Mouse (Mus musculus) CD8-positive naive resting alpha-beta T cell, adult 2 months (primary cell): ENCODE measurements around the gene Slc5a10.

Experiments
- DNase-seq, 2 experiments: peaks; one replicate each; pipeline ENCODE4 v3.0.0; 2022; ENCODE audit warnings: low read depth in 2 of 2, low spot score in 2 of 2

The Slc5a10 gene

DNA sequence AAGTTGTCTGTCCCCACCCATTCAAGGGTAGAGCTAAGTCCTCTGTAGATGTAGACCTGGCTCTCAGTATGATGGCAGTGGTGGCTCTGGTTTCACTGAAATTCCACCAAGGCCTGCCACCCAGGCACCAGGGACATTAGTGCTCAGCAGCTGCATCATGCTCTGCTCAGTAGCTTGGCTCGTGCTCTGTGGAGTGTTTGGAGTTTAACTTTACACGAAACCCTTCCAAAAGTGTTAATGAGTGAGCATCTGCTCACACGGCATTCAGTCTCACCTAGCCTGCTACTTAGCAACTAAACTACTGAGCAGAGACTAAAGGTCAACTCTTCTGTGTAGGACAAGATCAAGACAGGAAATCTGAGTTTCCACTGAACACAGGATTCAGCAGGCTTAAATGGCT, at the start of gene Slc5a10:
Slc5a10 (minus strand) TSS at position 191 of the 400 bp plus-strand sequence.
- no peak for DNase-seq

DNA sequence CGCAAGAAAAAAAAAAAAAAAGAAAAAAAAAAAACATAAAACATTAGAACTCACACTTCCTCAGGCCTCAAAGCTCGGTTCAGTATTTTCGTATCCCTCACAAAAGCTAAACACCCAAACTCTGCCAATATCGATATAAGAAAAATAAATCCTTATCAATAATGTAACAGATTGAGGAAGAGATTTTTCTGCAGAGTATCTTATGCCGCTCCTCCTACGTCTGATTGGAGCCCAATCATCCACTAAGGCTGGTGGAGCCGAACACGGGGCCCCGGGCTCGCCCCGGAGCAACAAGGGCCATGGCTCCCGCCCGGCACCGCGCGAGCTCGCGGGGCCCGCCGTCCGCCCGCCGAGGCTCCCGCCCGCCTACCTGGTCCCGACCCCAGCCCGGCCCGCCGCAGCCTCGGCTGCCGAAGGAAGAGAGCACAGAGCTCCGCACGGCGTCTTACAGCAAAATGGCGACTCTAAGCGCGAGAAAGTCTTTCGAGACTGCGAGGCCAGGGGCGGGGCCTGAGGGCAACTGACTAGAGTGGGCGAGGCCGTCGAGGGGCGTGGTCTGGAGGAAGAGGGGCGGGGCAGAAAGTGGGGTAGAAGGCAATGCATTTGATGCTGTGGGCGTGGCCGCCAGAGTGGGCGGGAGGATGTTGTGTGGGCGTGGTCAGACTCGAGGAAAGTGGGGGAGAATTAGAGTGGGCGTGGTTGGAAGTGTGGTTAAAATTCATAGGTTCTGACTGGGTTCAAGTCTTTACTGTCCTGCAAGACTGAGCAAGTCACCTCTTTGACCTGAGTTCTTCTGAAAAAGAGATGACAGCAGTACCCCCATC, 41.2 kb upstream of the Slc5a10 start, which contains the start of gene Prpsap2:
Prpsap2 (minus strand) TSS at position 505 of the 824 bp plus-strand sequence.
- DNase-seq, result peak; percentile 98 to 100

DNA sequence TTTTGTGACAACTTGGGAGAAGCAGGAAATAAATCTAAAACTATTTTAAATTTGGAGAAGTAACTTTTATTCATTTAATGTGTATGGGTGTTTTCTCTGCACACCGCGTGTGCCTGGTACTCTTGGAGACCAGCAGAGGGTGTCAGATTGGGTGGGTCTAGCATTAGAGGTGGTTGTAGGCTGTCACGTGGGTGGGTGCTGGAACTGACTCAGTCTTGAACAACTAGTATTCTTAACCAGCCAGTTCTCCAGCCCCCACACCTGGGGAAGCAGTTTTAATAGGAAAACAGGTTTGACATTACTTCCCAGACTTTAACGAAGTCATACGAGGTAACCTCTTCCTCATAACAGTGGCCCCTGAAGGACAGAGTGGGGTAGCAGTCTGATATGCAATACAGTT, 39.9 kb upstream of the Slc5a10 start:
- peak; percentile 8 to 29 for DNase-seq

DNA sequence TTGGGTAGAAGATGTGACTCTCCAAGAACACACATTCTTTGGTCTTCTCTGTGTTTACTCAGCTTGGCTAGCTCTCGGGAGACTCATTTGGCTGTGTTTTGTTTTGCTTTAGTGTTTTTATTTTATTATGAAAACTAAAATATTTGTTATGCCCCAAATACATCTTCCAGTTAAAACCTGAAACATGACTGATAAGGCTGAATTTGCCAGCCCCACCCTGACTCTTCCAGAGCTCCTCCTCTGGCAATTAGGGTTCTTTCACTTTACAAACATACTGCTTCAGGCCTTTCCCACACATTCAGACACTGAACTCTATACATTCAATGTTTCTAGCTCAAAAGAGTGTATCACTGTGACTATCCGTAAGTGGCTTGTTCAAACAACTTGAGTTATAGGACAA, 36.5 kb upstream of the Slc5a10 start:
- DNase-seq, result no peak

DNA sequence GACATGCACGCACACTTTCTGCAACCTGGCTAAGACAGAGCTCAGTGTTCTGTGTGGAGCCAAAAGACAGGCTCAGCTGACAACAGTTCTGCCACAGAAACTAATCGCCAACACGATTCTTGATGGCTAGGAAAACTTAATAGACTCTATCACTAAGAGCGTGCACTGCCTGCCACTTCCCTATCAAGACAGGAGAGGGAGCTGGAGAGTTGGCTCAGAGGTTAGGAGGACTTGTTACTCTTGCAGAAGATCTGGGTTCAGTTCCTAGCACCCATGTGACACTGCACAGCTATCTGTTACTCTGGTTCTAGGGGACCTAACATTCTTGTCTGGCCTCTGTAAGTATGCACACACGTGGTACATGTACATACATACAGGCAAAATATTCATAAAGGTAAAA, 31.0 kb upstream of the Slc5a10 start:
- DNase-seq, result no peak

DNA sequence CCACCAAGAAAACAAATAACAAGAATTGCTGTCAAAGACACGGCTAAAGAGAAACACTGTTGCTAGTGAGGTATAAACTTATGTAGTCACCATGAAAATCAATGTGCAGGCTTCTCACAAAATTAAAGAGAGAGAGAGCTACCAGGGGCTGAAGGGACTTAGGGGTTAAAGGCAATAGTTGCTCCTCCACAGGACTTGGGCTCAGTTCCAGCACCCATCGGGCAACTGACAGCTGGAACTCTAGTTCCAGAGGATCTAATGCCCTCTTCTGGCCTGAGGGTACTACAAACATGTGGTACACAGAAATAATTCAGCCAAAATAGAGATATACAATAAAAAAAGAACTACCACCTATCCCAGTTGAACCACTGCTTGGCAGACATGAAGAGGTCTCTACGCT, 26.5 kb upstream of the Slc5a10 start:
- DNase-seq, result no peak

DNA sequence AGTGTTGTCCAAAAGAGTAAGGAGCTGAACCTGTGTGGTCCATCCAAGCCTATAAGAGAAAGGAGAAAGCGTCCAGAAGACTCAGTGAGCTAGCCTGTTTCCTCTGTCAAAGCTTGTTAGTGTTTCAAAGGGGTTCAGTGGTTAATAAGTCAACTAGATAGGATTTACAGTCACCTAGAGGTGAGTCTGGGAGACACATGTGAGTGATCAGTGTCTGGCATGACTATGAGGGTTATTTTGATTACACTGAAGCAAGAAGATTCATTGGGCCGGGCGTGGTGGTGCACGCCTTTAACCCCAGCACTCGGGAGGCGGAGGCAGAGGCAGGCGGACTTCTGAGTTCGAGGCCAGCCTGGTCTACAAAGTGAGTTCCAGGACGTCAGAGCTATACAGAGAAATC, 25.2 kb upstream of the Slc5a10 start:
- no peak for DNase-seq

DNA sequence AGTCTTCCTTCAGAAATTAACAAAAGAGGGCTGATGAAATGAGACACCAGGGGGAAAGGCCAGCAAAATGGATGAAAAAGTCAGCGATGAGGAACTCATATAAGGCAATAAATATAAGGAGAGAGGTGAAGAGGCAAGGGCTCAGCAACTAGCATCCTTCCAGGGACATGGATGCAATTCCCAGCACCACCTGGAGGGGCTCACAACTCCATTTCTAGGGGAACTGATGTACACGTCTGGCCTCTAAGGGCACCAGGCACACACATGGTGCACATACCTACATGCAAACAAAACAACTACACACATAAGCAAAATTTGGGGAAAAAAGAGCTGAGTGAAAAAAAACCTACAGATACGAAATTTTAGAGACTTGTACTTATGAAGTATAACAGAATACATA, 23.8 kb upstream of the Slc5a10 start:
- DNase-seq, result no peak

DNA sequence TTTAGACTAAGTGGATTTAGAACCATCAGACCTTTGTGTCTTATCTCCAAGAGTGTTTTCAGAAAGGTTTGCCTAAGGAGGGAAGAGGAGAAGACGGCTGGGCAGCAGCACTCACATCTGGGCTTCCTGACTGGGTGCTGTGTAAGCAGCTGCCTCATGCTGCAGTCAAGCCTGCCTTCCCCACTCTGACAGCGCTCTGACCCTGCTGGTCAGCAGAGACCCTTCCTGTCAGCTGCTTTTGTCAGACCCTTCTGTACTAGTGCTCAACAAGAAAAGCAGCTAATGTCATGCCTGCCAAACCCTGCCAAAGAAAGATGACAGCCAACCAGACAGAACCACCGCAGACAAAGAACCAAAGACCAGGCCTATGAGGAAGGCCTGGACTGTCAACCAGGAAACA, 23.1 kb upstream of the Slc5a10 start:
- DNase-seq, result no peak

DNA sequence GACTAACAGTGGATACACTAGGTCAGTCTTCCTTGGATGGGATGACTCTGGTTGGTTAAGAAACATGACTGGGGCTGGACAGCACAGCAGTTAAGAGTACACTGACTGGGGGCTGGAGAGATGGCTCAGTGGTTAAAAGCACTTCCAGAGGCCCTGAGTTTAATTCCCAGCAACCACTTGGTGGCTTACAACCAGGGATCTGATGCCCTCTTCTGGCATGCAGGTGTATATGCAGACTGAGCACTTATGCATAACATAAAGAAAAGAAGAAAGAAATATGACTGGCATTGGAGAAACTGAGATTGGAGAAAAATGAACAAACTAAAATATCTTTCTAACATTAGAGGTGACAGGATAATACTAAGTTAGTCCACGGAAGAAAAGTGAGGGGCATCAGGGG, 19.9 kb upstream of the Slc5a10 start:
- DNase-seq, result no peak

DNA sequence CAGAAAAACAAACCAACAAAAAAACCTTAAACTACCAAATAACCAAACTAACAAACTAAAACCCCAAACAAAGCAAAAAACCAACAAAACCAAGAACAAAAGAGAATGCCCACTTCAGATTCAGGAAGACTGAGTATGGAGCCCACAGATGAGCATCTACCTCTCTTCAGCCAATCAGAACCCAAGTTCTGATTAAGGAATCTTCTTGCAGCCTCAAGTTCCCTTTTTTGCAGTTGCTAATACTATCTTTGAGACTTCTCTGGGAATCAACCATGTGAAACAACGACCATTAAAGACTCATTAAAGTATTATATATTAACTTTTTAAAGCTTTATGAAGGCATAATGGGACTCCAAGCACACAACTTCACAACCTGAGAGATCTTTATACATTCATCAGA, 16.7 kb upstream of the Slc5a10 start:
- DNase-seq, result no peak

DNA sequence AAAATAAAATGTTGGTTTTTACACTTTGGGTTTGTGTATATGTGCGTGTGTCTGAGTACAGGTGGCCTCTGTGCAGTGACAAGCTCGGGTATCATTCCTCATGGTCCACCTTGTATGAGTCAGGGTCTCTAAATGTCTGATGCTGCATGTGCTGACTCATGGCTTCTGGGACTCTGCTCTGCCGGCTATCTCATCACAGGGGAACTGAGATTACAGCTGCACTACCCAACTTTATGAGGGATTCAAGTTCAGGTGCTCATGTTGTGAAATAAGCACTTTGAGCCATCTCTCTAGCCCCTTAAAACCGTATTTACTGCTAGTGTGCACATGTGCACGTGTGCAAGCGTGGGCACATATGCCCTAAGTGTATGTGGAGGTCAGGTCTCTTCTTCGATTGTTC, 12.0 kb upstream of the Slc5a10 start:
- no peak for DNase-seq

DNA sequence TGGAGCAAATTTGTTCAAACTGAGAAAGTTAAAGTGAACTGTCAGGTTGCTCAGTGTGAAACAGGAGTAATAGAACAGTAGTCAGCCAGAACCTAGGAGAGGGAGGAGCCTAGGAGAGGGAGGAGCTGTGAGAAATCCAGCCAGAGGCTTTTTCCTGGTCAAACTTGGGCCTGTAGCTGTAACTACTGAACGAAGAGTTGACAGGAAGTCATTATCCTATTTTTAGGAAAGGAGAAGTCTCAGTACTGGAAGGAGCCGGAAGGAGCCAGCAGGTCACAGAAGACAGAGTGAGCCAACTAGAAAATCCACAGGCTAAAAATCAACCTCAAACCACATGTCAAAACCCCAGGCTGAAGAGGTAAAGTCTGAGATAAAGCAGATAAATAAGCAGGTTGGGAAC, 7.4 kb upstream of the Slc5a10 start:
- DNase-seq, result no peak

DNA sequence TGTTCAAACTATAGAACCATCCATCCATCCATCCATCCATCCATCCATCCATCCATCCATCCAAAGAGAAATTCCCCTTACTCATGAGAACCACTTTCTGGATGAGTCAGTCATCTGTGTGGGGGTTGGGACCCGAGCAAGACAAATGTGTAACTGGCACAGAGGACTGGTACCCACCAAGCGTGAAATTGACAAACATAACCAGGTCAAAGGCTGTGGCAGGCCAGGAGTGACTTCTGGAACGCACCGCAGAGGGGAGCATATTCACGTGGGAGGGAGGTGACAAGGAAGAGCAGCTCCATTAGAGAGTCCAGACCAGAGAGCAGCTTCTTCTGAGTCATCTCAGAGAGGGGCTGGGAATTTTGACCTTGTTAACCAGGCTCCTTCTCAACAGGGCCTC, 1.5 kb upstream of the Slc5a10 start:
- no peak for DNase-seq

DNA sequence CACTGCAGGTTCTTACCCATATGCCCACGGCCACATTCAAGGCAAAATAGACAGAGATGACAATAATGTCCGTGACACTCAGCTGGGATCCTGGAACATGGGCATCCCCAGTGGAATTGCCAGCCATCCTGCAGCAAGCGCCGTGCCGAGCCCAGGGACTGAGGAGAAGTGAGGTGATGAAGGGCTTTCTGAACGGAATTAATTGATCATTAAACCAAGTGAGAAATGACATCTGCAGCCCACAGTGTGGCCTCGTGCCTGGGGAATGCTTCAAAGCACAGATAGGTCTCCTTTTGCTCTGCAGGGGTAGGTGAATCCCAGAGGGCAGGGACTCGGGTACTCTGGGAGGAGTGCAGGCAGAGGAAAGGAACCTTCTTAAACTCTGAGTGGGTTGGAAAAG, 800 bp downstream of the Slc5a10 start:
- no peak for DNase-seq

DNA sequence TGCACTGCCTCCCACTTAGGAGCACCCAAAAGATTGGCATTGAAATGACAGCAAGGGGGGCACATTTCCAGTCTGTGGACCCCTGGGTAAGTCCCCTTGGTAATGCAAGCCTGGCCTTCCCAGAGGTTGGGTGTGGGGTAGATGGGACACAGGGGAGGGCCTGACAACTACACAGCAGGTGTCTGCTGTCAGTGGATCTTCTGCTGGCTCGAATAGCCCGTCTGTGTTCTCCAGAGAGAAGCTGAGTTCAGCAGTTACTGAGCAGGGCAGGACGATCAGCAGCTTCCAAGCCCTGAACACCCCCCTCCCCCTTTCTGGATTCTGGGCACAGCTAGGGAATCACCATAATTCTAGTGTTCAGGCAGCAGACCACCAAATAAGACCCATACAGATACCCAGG, 1.2 kb downstream of the Slc5a10 start:
- no peak for DNase-seq

DNA sequence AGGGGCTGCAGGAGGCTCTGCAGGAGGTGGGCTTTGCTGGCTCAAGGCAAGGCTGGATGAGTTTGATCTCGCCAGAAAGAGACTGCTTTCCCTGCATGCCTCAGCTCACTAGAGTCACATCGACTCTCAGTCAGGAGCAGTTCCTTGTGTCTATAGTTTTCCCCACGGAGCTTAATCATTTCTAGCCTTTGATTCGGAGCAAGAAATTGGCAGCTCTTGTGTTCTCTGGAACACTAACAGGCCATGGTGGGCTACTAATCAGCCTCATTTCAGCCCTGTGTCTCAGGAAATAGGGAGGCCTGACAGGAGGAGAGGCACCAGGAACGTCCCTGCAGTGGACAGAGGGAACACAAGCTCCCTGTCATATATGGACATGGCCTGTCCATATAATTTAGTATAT, 2.6 kb downstream of the Slc5a10 start:
- no peak for DNase-seq

DNA sequence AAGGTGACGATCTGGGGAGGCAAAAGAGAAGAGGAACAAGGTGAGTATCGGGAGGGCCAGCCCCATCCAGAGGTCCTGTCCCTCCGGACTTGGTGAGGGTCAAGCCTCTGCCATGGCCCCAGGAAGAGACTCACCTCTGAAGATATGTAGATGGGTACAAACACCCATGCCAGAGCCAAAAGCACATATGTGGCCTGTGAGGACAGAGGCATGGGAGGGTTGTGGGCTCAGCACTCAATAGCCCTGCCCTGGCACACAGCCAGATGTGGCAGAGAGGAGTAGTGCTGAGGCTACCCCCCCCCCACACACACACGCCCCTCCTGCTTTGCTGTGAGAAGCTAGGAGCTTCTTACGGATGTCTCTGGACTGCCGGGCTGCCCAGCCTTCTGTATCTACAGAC, 5.5 kb downstream of the Slc5a10 start:
- DNase-seq, result no peak

DNA sequence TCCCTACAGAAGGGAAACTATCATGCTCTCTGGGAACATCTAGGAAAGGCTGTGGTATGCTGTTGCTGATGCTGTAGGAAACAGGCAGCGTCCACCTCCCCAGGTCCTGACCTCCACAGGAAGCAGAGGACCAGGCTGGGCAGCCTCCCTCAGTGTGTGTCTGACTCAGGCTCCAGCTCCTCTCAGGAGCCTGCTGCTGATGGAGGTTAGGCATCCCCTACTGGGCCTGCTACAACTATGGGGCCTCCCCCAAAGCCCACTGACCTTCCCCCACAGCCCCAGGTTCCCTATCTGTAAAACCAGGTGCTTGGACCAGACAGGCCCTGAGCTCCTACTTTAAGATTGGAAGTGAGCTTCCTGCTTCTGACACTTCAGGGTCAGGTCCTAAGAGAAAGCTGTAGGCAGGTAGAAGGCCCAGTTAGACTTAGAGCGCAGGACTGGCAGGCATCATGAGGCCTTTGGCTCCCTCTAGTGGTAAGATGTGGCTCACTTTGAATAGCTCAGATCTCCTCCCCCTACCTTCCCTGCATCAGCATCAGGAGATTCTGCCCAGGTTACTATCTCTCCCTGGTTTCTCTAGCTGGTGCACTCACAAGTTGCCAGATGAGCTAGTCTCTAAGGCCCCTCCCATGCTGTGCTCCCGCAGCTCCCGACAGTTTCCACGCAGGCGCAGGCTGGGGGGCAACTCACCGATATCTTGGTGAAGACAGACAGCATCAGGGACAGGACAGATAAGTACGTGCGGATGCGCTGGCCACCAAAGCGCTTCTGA, 6.1 kb downstream of the Slc5a10 start:
- peak; percentile 65 to 79 for DNase-seq

DNA sequence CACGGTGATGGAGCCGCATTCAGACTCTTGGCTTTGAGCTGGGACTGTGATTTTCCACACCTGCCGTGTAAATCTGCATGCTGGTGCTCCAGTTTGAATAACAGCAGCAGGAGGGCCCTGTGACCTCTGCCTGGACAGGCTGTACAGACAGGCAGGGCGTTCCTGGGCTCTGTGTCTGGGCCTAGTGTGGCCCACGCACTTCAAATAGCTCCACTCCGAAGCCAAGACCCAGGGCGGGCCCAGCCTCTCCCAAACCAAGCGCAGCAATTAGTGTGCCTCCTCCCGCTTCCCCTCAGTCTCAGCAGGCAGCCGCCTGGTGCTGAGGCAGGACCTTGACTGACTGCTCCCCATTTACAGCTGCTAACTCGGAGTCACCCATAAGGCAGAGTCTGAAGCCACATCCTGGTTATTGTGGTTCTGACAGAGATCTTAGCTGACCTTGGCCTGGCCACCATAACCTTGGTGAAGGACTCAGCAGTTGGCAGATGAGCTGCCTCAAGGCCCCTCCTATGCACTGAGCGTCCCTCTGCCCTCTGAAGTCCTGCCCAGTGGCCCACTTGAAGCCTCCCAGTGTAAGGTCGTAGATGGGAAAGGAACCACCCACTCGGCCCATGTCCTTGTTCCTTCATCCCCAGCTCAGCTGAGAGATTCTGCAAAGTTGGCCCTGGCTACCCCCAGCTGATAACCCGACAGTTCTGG, 7.3 kb downstream of the Slc5a10 start:
- no peak for DNase-seq

DNA sequence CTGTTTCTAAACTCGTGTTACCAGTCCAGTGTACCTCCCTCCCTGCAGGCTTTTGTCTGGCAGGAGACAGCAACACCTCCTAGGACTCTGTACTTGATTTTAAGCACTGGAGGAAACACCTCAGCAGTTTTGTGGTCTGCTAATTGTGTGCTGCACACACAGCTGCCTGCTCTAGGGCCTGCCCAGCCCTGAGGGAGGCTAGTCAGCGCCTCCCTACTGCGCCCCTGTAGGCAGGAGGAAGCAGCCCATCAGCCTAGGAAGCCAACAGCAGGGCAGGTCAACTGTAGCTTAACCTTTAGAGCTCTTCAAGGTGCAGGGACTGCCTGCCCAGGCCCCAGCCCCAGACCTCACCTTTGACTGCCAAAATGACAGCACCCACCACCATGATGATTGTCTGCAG, 11.7 kb downstream of the Slc5a10 start:
- no peak for DNase-seq

DNA sequence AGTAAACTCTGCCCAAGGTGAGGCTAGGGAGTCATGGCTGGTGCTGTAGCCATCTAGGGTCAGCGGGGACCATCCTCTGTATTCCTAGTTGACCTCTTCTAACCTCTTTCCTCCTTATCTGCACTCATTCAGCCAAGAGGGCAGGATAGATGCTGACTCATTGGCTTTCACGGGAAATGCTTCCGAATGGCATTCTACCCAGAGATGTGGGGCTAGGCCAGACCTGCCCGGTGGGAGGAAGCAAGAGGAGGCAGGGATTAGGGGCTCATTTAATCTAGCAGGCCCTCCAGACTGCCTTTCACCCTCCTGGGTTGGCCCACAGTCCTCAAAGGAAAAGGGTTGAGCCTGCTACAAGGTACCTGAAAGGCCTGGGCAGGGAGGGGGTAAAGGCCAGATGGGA, 14.4 kb downstream of the Slc5a10 start:
- no peak for DNase-seq
